Mouse (Mus musculus): ENCODE results near the gene Igfbp7. TPM values are rescaled to one million over a fixed set of nuclear protein-coding genes. Genes with fewer than 3 reads are reported as not detected.

Igfbp7 gene
- total and polyA plus RNA-seq, 3 experiments: 0.17 to 0.70 (median 0.35) TPM

- peak overlapping the region; percentile 49 for H3K9ac ChIP-seq (ENCODE audit: insufficient read depth, low read depth)
- DNase-seq (ENCODE audit: extremely low read depth): peak; percentile 84
- no peak overlapping the region for H3K4me3 ChIP-seq (replicated peaks in 1 of 3; ENCODE audit: low read depth in 2 of 3, low read length in 2 of 3, poor library complexity in 1 of 3)
- peaks cover 32 to 68% of the 10 kb centered on the region in 2 experiments for H3K4me1 ChIP-seq (ENCODE audit: control insufficient read depth in 1 of 2, insufficient read depth in 2 of 2)
- peak overlapping the region; percentile 70 for H3K27ac ChIP-seq (ENCODE audit: insufficient read depth, low read depth)
- dilution Hi-C loops (cut with MboI; ENCODE audit: extremely low pct_ligation_motif_present, extremely low pct_unique_long_range_greater_than_20kb, low sequenced_read_pairs) (no loop called here), in situ Hi-C loops (cut with MboI; ENCODE audit: low pct_ligation_motif_present, low pct_unique_long_range_greater_than_20kb, low sequenced_read_pairs) (loop anchor here (25.0 kb wide), 1 partner anchor 420 kb away; no protein-coding TSS in a partner anchor)
- 0 out of 2 replicates have a peak overlapping the region, but pooled peaks have one; percentile 76 for H3K4me2 ChIP-seq (ENCODE audit: insufficient read depth, low read depth, poor library complexity, severe bottlenecking)
- H3K9me3 ChIP-seq (replicated peaks; ENCODE audit: low read length): no peaks in the 10 kb centered on the region
- no peaks in the 10 kb centered on the region for H3K27me3 ChIP-seq (replicated peaks)
- no peaks in the 10 kb centered on the region for H3K79me2 ChIP-seq (replicated peaks; ENCODE audit: control insufficient read depth, extremely low read depth, insufficient read depth, poor library complexity, severe bottlenecking)
- no peaks in the 10 kb centered on the region for H3K36me3 ChIP-seq (replicated peaks in 1 of 2; ENCODE audit: control insufficient read depth in 1 of 2, insufficient read depth in 1 of 2, low read length in 1 of 2)
- TF ChIP-seq JUND (conservative IDR thresholded peaks at IDR 0.05; ENCODE audit: low read depth, low read length): no peak
- TF ChIP-seq POLR2AphosphoS2 (IDR thresholded peaks at IDR 0.05; ENCODE audit: low read depth, low read length): no peak
- TF ChIP-seq GABPA (IDR thresholded peaks at IDR 0.05; ENCODE audit: insufficient replicate concordance, low read depth, low read length): no peak
- no peak; the same call in none of the 2 replicates for TF ChIP-seq RAD21 (IDR thresholded peaks at IDR 0.05; ENCODE audit: low read depth, low read length)
- peak; percentile 82; the same call in 1 of the 2 replicates for TF ChIP-seq MAZ (IDR thresholded peaks at IDR 0.05; ENCODE audit: low read depth, low read length)
- TF ChIP-seq ETS1 (conservative IDR thresholded peaks at IDR 0.05; ENCODE audit: low read depth, low read length): peak; percentile 42; the same call in 1 of the 2 replicates
- TF ChIP-seq IRF4 (IDR thresholded peaks at IDR 0.05; ENCODE audit: low read depth, low read length): peak; percentile 65; the same call in 1 of the 2 replicates
- TF ChIP-seq BHLHE40 (IDR thresholded peaks at IDR 0.05; ENCODE audit: low read depth, low read length): 0 out of 2 replicates have a peak, but pooled peaks have one; percentile 13
- no peak for TF ChIP-seq CHD2 (IDR thresholded peaks at IDR 0.05; ENCODE audit: low read length)
- TF ChIP-seq TCF12 (IDR thresholded peaks at IDR 0.05; ENCODE audit: low read depth, low read length): peak; percentile 63; the same call in 1 of the 2 replicates
- TF ChIP-seq MEF2A (IDR thresholded peaks at IDR 0.05; ENCODE audit: borderline replicate concordance, low read depth, low read length): 0 out of 2 replicates have a peak, but pooled peaks have one; percentile 39
- no peak for TF ChIP-seq EP300 (IDR thresholded peaks at IDR 0.05; ENCODE audit: low read length)
- TF ChIP-seq MAX (IDR thresholded peaks at IDR 0.05; ENCODE audit: low read length): no peak
Measured at GRCm38 (mm10) chr5:77367682-77368081, 40.2 kb downstream of the Igfbp7 start.

DNA sequence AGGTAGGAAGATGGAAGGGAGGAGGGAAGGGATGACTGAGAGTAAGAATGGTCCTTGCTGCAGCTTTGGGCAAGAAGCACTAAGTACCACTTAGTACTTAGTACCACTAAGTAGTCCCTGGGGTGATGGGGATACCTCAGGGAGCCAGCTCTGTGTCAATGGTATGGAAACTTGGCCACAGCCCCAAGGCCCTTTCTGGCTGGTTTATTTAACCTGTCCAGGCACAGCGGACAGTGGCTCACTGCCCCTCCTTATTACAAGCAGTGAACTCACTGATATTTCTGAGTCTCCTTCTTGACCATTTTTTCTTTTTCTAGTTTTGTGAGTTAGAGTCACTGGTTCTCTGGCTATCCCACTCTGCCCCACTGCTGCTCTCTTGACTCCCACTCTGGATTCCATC lies 40.7 kb downstream of the Igfbp7 start:
- dilution Hi-C loops (cut with MboI; ENCODE audit: extremely low pct_ligation_motif_present, extremely low pct_unique_long_range_greater_than_20kb, low sequenced_read_pairs) (no loop called here), in situ Hi-C loops (cut with MboI; ENCODE audit: low pct_ligation_motif_present, low pct_unique_long_range_greater_than_20kb, low sequenced_read_pairs) (loop anchor here (25.0 kb wide), 1 partner anchor 420 kb away; no protein-coding TSS in a partner anchor)
- TF ChIP-seq MXI1 (IDR thresholded peaks at IDR 0.05; ENCODE audit: low read depth, low read length): no peak; the same call in 1 of the 2 replicates
- no peak for TF ChIP-seq ELF1 (IDR thresholded peaks at IDR 0.05; ENCODE audit: low read depth, low read length)
- no peak for TF ChIP-seq ETS1 (conservative IDR thresholded peaks at IDR 0.05; ENCODE audit: low read depth, low read length)
- no peak for TF ChIP-seq RAD21 (IDR thresholded peaks at IDR 0.05; ENCODE audit: low read depth, low read length)
- TF ChIP-seq EP300 (IDR thresholded peaks at IDR 0.05; ENCODE audit: low read length): 0 out of 2 replicates have a peak, but pooled peaks have one; percentile 20
- TF ChIP-seq ZNF384 (IDR thresholded peaks at IDR 0.05; ENCODE audit: low read depth, low read length): no peak
- no peak for TF ChIP-seq SIN3A (IDR thresholded peaks at IDR 0.05; ENCODE audit: low read length)
- 0 out of 2 replicates have a peak, but pooled peaks have one; percentile 14 for TF ChIP-seq MEF2A (IDR thresholded peaks at IDR 0.05; ENCODE audit: borderline replicate concordance, low read depth, low read length)
- TF ChIP-seq BHLHE40 (IDR thresholded peaks at IDR 0.05; ENCODE audit: low read depth, low read length): 0 out of 2 replicates have a peak, but pooled peaks have one; percentile 14
- no peak for TF ChIP-seq CHD2 (IDR thresholded peaks at IDR 0.05; ENCODE audit: low read length)
- H3K9ac ChIP-seq (ENCODE audit: insufficient read depth, low read depth): no peak overlapping the region
- H3K36me3 ChIP-seq (replicated peaks in 1 of 2; ENCODE audit: control insufficient read depth in 1 of 2, insufficient read depth in 1 of 2, low read length in 1 of 2): no peaks in the 10 kb centered on the region
- no peak overlapping the region for H3K4me2 ChIP-seq (ENCODE audit: insufficient read depth, low read depth, poor library complexity, severe bottlenecking)
- H3K4me1 ChIP-seq (ENCODE audit: control insufficient read depth in 1 of 2, insufficient read depth in 2 of 2): peaks cover 28 to 63% of the 10 kb centered on the region in 2 experiments
- H3K9me3 ChIP-seq (replicated peaks; ENCODE audit: low read length): no peaks in the 10 kb centered on the region
- no peaks in the 10 kb centered on the region for H3K79me2 ChIP-seq (replicated peaks; ENCODE audit: control insufficient read depth, extremely low read depth, insufficient read depth, poor library complexity, severe bottlenecking)
- H3K27me3 ChIP-seq (replicated peaks): no peaks in the 10 kb centered on the region
- peak overlapping the region in 1 of 3 experiments; percentile 0 for H3K4me3 ChIP-seq (replicated peaks in 1 of 3; ENCODE audit: low read depth in 2 of 3, low read length in 2 of 3, poor library complexity in 1 of 3)
- no peak for DNase-seq (ENCODE audit: extremely low read depth)
- peak overlapping the region; percentile 70 for H3K27ac ChIP-seq (ENCODE audit: insufficient read depth, low read depth)

All from CH12.LX (cell line).